9 mouse cellular contexts compared by ENCODE assay signal in the genomic region with DNA sequence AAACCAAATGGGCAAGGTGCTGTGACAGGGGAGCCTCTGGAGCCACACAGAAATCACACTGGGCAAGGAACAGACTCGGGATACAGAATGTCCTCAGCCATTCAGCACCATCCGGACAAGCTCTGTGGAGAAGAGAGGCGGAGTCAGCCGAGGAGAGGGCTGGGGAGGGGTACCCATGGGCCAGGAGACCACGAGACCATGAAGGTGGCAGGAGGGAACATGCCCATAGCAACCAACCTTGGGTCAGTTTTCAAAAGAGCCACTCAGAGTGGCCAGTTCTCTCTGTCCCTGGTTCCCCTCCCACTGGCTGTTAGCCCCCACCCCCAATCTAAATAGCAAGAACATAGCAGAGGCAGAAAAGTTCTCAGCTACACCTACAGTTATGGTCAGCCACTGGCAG. TPM values are rescaled to one million over a fixed set of nuclear protein-coding genes. Genes with fewer than 3 reads are reported as not detected.
A peak's percentile ranks its signal among the peaks of the same experiment; 100 is the strongest.
DNase-seq lines count a peak whose midpoint lies in the region; ATAC-seq lines count a peak whose summit lies in the region.
"Had no signal": no experiment of that assay in that cellular context is flagged by ENCODE, and none has a peak within 500 bp of the region (broad histone marks: within the 10 kb centered on the region; RNA-seq: fewer than 3 reads in every experiment).

No protein-coding gene starts in this region.

- no peak overlapping the region for H3K9ac ChIP-seq in lung, embryonic 15.5 days
- H3K9ac ChIP-seq in intestine, embryonic 14.5 days (ENCODE audit: low read length) = peak overlapping the region; percentile 97
- H3K9ac ChIP-seq in stomach, embryonic 14.5 days (replicated peaks; ENCODE audit: low read depth, low read length) = peak overlapping the region; percentile 15; the same call in 1 of the 2 replicates

- peaks cover 52% of the 10 kb centered on the region for H3K36me3 ChIP-seq in lung, embryonic 15.5 days
- H3K36me3 ChIP-seq in intestine, embryonic 14.5 days (ENCODE audit: control insufficient read depth, insufficient read depth, low read length) = peaks cover 59% of the 10 kb centered on the region
- H3K36me3 ChIP-seq in stomach, embryonic 14.5 days (ENCODE audit: control insufficient read depth, insufficient read depth, low read length) = peaks cover 54% of the 10 kb centered on the region

- peak overlapping the region; percentile 83 for H3K4me3 ChIP-seq in lung, embryonic 15.5 days
- H3K4me3 ChIP-seq in intestine, embryonic 14.5 days (ENCODE audit: low read depth, low read length) = peak overlapping the region; percentile 99
- peak overlapping the region; percentile 71; the same call in 1 of the 2 replicates for H3K4me3 ChIP-seq in stomach, embryonic 14.5 days (ENCODE audit: low read depth, low read length)

- peak overlapping the region; percentile 77 for H3K4me2 ChIP-seq in lung, embryonic 15.5 days
- peak overlapping the region; percentile 87 for H3K4me2 ChIP-seq in intestine, embryonic 14.5 days (ENCODE audit: low read length)
- H3K4me2 ChIP-seq in stomach, embryonic 14.5 days (replicated peaks; ENCODE audit: low read depth, low read length) = peak overlapping the region; percentile 79

- H3K27me3 ChIP-seq in lung, embryonic 15.5 days = no peaks in the 10 kb centered on the region
- no peaks in the 10 kb centered on the region for H3K27me3 ChIP-seq in intestine, embryonic 14.5 days (replicated peaks; ENCODE audit: control insufficient read depth, insufficient read depth, low read length)
- H3K27me3 ChIP-seq in stomach, embryonic 14.5 days (ENCODE audit: control insufficient read depth, insufficient read depth, low read length) = no peaks in the 10 kb centered on the region

- peak; percentile 93 for DNase-seq in heart, adult 11 months
- DNase-seq in heart, postnatal 4 days = no peak
- no peak for DNase-seq in lung, adult 18-20 months
- no peak for DNase-seq in intestine, embryonic 14.5 days (ENCODE audit: low spot score)
- DNase-seq in MN1 (ENCODE audit: low spot score) = no peak
- DNase-seq in thymus, postnatal 14 days = no peak
- DNase-seq: adrenal gland, postnatal 25 days had no signal

- H3K27ac ChIP-seq in lung, embryonic 15.5 days = peak overlapping the region; percentile 73
- peak overlapping the region; percentile 95 for H3K27ac ChIP-seq in intestine, embryonic 14.5 days (ENCODE audit: low read depth)
- peak overlapping the region; percentile 94 for H3K27ac ChIP-seq in stomach, embryonic 14.5 days (ENCODE audit: low read length)

- H3K9me3 ChIP-seq in lung, embryonic 15.5 days = no peaks in the 10 kb centered on the region
- no peaks in the 10 kb centered on the region for H3K9me3 ChIP-seq in intestine, embryonic 14.5 days (ENCODE audit: control insufficient read depth, low read length)
- no peaks in the 10 kb centered on the region for H3K9me3 ChIP-seq in stomach, embryonic 14.5 days (ENCODE audit: control insufficient read depth, low read depth, low read length)

- 47% methylated on average over 5 of the region's 5 CpGs for WGBS in lung, embryonic 15.5 days
- WGBS in intestine, embryonic 14.5 days = 40% methylated on average over 5 of the region's 5 CpGs
- 36% methylated on average over 5 of the region's 5 CpGs for WGBS in stomach, embryonic 14.5 days

- no peak for ATAC-seq in lung, embryonic 15.5 days (ENCODE audit: borderline replicate concordance, extremely low read depth, low FRiP score, low TSS enrichment)
- ATAC-seq in intestine, embryonic 14.5 days (replicated peaks; ENCODE audit: low FRiP score, low TSS enrichment, low read depth) = no peak
- no peak for ATAC-seq in stomach, embryonic 14.5 days (ENCODE audit: insufficient number of reproducible peaks, insufficient read depth, low FRiP score, low read depth)

- peaks cover 32% of the 10 kb centered on the region for H3K4me1 ChIP-seq in lung, embryonic 15.5 days
- H3K4me1 ChIP-seq in intestine, embryonic 14.5 days (replicated peaks; ENCODE audit: control insufficient read depth, insufficient read depth, low read length) = peaks cover 23% of the 10 kb centered on the region
- peaks cover 33% of the 10 kb centered on the region for H3K4me1 ChIP-seq in stomach, embryonic 14.5 days (ENCODE audit: control insufficient read depth, insufficient read depth, low read length)

RNA-seq across cellular contexts. Expression of a gene that starts 3.0 kb away (rescaled TPM):
- total RNA-seq in heart, postnatal 4 days (2021) = 100 to 1,000 TPM; 616 to 628 TPM
- 1,477 and 1,532 TPM in 2 replicates for polyA plus RNA-seq in lung, embryonic 15.5 days (2015; fragmentation: Nextera tagmentation; extraction: Ambion mirVana)
- 1,777 and 1,828 TPM in 2 replicates for polyA plus RNA-seq in intestine, embryonic 14.5 days (2014; fragmentation: Nextera tagmentation; extraction: Ambion mirVana)
- 1,824 and 1,933 TPM in 2 replicates for polyA plus RNA-seq in stomach, embryonic 14.5 days (2014; fragmentation: Nextera tagmentation; extraction: Ambion mirVana)

RNA-seq across cellular contexts. Expression of a gene that starts 7.6 kb away (rescaled TPM):
- total RNA-seq in heart, postnatal 4 days (2021) = 1 to 10 TPM; 3.7 TPM
- 2.9 and 4.3 TPM in 2 replicates for polyA plus RNA-seq in lung, embryonic 15.5 days (2015; fragmentation: Nextera tagmentation; extraction: Ambion mirVana)
- 3.1 TPM in 2 replicates for polyA plus RNA-seq in intestine, embryonic 14.5 days (2014; fragmentation: Nextera tagmentation; extraction: Ambion mirVana)
- polyA plus RNA-seq in stomach, embryonic 14.5 days (2014; fragmentation: Nextera tagmentation; extraction: Ambion mirVana) = 3.2 and 3.4 TPM in 2 replicates

RNA-seq across cellular contexts. Expression of a gene that starts 31.9 kb away (rescaled TPM):
- total RNA-seq in heart, postnatal 4 days (2021) = 10 to 100 TPM; 97.0 to 97.3 TPM
- 70.2 and 74.7 TPM in 2 replicates for polyA plus RNA-seq in lung, embryonic 15.5 days (2015; fragmentation: Nextera tagmentation; extraction: Ambion mirVana)
- polyA plus RNA-seq in intestine, embryonic 14.5 days (2014; fragmentation: Nextera tagmentation; extraction: Ambion mirVana) = 71.9 and 82.2 TPM in 2 replicates
- polyA plus RNA-seq in stomach, embryonic 14.5 days (2014; fragmentation: Nextera tagmentation; extraction: Ambion mirVana) = 109 and 110 TPM in 2 replicates

RNA-seq across cellular contexts. Expression of a gene that starts 34.8 kb away (rescaled TPM):
- 10 to 100 TPM; 28.4 to 31.3 TPM for total RNA-seq in heart, postnatal 4 days (2021)
- 28.8 and 31.5 TPM in 2 replicates for polyA plus RNA-seq in lung, embryonic 15.5 days (2015; fragmentation: Nextera tagmentation; extraction: Ambion mirVana)
- polyA plus RNA-seq in intestine, embryonic 14.5 days (2014; fragmentation: Nextera tagmentation; extraction: Ambion mirVana) = 27.3 and 28.0 TPM in 2 replicates
- polyA plus RNA-seq in stomach, embryonic 14.5 days (2014; fragmentation: Nextera tagmentation; extraction: Ambion mirVana) = 25.8 and 28.9 TPM in 2 replicates

RNA-seq across cellular contexts. Expression of a gene that starts 56.7 kb away (rescaled TPM):
- 1 to 10 TPM; 6.9 to 8.3 TPM for total RNA-seq in heart, postnatal 4 days (2021)
- 14.6 and 14.9 TPM in 2 replicates for polyA plus RNA-seq in lung, embryonic 15.5 days (2015; fragmentation: Nextera tagmentation; extraction: Ambion mirVana)
- 11.3 TPM in 2 replicates for polyA plus RNA-seq in intestine, embryonic 14.5 days (2014; fragmentation: Nextera tagmentation; extraction: Ambion mirVana)
- 8.8 and 10.7 TPM in 2 replicates for polyA plus RNA-seq in stomach, embryonic 14.5 days (2014; fragmentation: Nextera tagmentation; extraction: Ambion mirVana)
